Mouse (Mus musculus) ES-E14 (cell line): ENCODE measurements around the gene Ppm1h.

ENCODE experiments used
- CHD2 ChIP-seq: IDR thresholded peaks from 2 replicates; pipeline ENCODE4 v1.6.1; 2014; ENCODE audit warnings: mild to moderate bottlenecking, low read depth, low read length, inconsistent platforms
- HCFC1 ChIP-seq: IDR thresholded peaks from 2 replicates; pipeline ENCODE4 v1.6.1; 2012; ENCODE audit warnings: low read length, inconsistent platforms, borderline replicate concordance; ENCODE audit not compliant: insufficient read depth
- MAFK ChIP-seq: IDR thresholded peaks from 2 replicates; pipeline ENCODE4 v1.6.1; 2014; ENCODE audit warnings: mild to moderate bottlenecking, low read depth, low read length, inconsistent platforms; ENCODE audit not compliant: insufficient read depth
- ZC3H11A ChIP-seq: IDR thresholded peaks from 2 replicates; pipeline ENCODE4 v1.6.1; 2012; ENCODE audit warnings: low read depth, mild to moderate bottlenecking, inconsistent platforms, low read length, borderline replicate concordance
- ZNF384 ChIP-seq: IDR thresholded peaks from 2 replicates; pipeline ENCODE4 v1.6.1; 2012; ENCODE audit warnings: low read depth, low read length, inconsistent platforms

- TF ChIP-seq ZC3H11A (no peak), ZNF384 (no peak), HCFC1 (no peak), MAFK (no peak), CHD2 (no peak)
Observed at GRCm38 (mm10) chr10:122819808-122820207, 141.2 kb downstream of the Ppm1h start.
